Mouse (Mus musculus) forebrain, embryonic 13.5 days (tissue): ENCODE measurements around the gene Olfr845. TPM values are rescaled to one million over a fixed set of nuclear protein-coding genes. Genes with fewer than 3 reads are reported as not detected.

Experiments used
- ATAC-seq: fragments of 200-750 bp; cut with Nextera tagmentation; 2 replicates; pipeline ENCODE4 v1.8.0; 2017
- H3K27ac ChIP-seq: fragments of 300-500 bp; sonication (generic); 2 replicates; pipeline ENCODE4 v1.5.1; 2015; ENCODE audit warnings: inconsistent platforms, mild to moderate bottlenecking, moderate library complexity
- H3K27me3 ChIP-seq: fragments of 300-500 bp; sonication (generic); 2 replicates; pipeline ENCODE4 v1.6.1; 2015; ENCODE audit warnings: mild to moderate bottlenecking, inconsistent platforms
- H3K36me3 ChIP-seq: fragments of 300-500 bp; sonication (generic); 2 replicates; pipeline ENCODE4 v1.6.1; 2015; ENCODE audit warnings: mild to moderate bottlenecking, inconsistent platforms; ENCODE audit not compliant: poor library complexity, severe bottlenecking
- H3K4me1 ChIP-seq: fragments of 300-500 bp; sonication (generic); 2 replicates; pipeline ENCODE4 v1.6.1; 2015; ENCODE audit warnings: inconsistent platforms
- H3K4me2 ChIP-seq: fragments of 300-500 bp; sonication (generic); 2 replicates; pipeline ENCODE4 v1.6.1; 2015; ENCODE audit warnings: inconsistent platforms, mild to moderate bottlenecking, moderate library complexity
- H3K4me3 ChIP-seq: fragments of 300-500 bp; sonication (generic); 2 replicates; pipeline ENCODE4 v1.5.1; 2015; ENCODE audit warnings: mild to moderate bottlenecking, inconsistent platforms
- H3K9ac ChIP-seq: fragments of 300-500 bp; sonication (generic); 2 replicates; pipeline ENCODE4 v1.6.1; 2015; ENCODE audit warnings: mild to moderate bottlenecking, inconsistent platforms
- H3K9me3 ChIP-seq: fragments of 300-500 bp; sonication (generic); replicated peaks from 2 replicates; pipeline ENCODE4 v1.6.1; 2016; ENCODE audit warnings: inconsistent platforms
- WGBS: fragments of 180-500 bp; shearing (Covaris S2); methylation state at CpG from one replicate; pipeline ENCODE4 v1.1.7; 2015; 5-methylcytosine and 5-hydroxymethylcytosine counted together
- polyA plus RNA-seq: library from polyadenylated mRNA; unstranded; fragments of >200 nt; fragmentation: Nextera tagmentation; extraction: Ambion mirVana; gene quantifications from 2 replicates; pipeline ENCODE4 v1.2.1, GENCODE M21; 2015

The Olfr845 gene
- not detected in 2 replicates for polyA plus RNA-seq

DNA sequence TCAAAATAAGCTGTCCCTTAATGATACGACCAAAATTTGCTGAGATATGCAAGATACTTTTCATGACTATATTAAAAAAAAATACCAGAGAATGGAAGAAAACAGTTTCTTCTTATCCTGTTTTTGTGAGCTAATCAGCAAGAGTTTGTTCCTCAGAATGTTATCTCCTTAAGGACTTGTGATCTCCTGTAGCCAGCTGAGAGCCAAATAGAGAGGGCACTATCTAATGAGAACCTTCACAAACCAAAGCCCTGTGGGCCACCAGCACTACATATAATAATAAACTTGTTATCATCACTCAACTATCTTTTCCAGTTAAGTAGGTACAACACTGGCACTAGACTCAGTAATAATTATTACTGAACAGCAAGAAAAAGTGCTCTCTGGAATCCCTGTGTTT lies at the start of gene Olfr845:
Olfr845 (plus strand) TSS at position 301 of the 400 bp plus-strand sequence.
- no peaks in the 10 kb centered on the region for H3K4me1 ChIP-seq
- 66% methylated on average over 1 of the region's 1 CpGs for WGBS
- H3K36me3 ChIP-seq: no peaks in the 10 kb centered on the region
- no peaks in the 10 kb centered on the region for H3K27me3 ChIP-seq
- ATAC-seq: no peak
- H3K9ac ChIP-seq: no peak within 1 kb of the TSS
- no peak within 1 kb of the TSS for H3K4me3 ChIP-seq
- no peak within 1 kb of the TSS for H3K4me2 ChIP-seq
- H3K9me3 ChIP-seq: peaks cover 7% of the 10 kb centered on the region
- H3K27ac ChIP-seq: no peak within 1 kb of the TSS

DNA sequence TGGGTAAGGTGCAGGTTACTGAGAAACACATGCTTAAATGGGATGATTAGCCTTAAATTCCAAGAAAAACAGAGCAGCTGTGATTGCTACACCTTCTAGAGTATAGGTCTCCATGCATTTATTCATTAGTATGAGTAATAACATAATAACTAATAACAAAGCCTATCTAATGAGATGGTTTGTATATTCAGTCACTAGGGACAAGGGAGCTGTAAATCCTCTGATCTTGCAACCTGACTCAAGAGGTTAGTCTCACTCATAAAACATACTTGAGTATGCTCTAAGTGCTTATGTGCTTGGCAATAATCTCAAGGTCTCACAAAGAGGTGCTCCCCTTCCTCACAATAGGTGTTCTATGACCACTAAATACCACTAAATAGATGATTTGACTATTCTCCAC lies 20.2 kb upstream of the Olfr845 start, which contains the start of gene Olfr844:
Olfr844 (plus strand) TSS at position 301 of the 400 bp plus-strand sequence.
- no peaks in the 10 kb centered on the region for H3K36me3 ChIP-seq
- ATAC-seq: no peak
- H3K9ac ChIP-seq: no peak within 1 kb of the TSS
- no peak within 1 kb of the TSS for H3K4me2 ChIP-seq
- no peak within 1 kb of the TSS for H3K27ac ChIP-seq
- H3K27me3 ChIP-seq: no peaks in the 10 kb centered on the region
- H3K9me3 ChIP-seq: peaks cover 24% of the 10 kb centered on the region
- H3K4me1 ChIP-seq: no peaks in the 10 kb centered on the region
- no peak within 1 kb of the TSS for H3K4me3 ChIP-seq

DNA sequence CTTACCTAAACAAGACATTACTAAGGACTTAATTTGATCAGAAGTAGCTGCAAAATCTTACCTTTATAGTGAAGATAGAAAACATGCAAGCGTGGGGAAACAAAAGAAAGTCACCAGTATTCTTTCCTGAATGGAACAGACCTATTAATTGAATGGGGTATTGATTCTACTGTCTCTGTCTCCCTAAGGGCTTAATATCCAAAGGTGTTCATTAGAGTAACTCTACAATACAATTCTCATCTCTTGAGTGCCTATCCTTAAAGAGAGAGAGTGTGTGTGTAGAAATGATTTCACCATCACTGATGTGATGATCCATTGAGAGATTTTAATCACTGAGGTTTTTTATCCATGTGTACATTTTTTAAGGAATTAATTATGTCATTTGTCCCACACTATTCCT lies 27.6 kb downstream of the Olfr845 start, which contains the start of gene Olfr846:
Olfr846 (minus strand) TSS at position 101 of the 400 bp plus-strand sequence.
- H3K27me3 ChIP-seq: no peaks in the 10 kb centered on the region
- no peak within 1 kb of the TSS for H3K4me2 ChIP-seq
- WGBS: 48% methylated on average over 1 of the region's 1 CpGs
- peaks cover 7% of the 10 kb centered on the region for H3K9me3 ChIP-seq
- H3K4me1 ChIP-seq: no peaks in the 10 kb centered on the region
- no peak within 1 kb of the TSS for H3K9ac ChIP-seq
- no peak within 1 kb of the TSS for H3K4me3 ChIP-seq
- no peak for ATAC-seq
- H3K27ac ChIP-seq: no peak within 1 kb of the TSS
- no peaks in the 10 kb centered on the region for H3K36me3 ChIP-seq

DNA sequence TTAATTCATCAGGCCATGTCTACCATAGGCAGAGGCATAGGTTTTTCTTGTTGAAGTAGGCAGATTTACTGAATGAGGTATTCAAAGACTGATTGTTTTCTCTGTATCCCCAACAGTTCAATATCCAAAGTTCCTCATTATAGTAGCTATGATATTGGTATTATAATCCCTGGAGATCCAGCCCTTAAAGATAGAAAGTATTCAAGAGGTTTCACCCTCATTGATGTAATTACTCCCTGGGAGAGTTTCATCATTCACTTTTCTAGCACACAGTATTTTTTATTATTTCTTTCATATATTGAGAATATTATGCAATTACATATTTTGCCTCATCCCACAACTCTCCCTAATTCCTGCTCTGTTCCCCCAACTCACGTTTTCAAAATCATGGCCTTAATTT lies 42.3 kb downstream of the Olfr845 start, which contains the start of gene Olfr847:
Olfr847 (minus strand) TSS at position 101 of the 400 bp plus-strand sequence.
- no peak for ATAC-seq
- H3K27me3 ChIP-seq: no peaks in the 10 kb centered on the region
- H3K4me2 ChIP-seq: no peak within 1 kb of the TSS
- no peak within 1 kb of the TSS for H3K9ac ChIP-seq
- WGBS: 62% methylated on average over 1 of the region's 1 CpGs
- H3K36me3 ChIP-seq: no peaks in the 10 kb centered on the region
- H3K27ac ChIP-seq: no peak within 1 kb of the TSS
- peaks cover 5% of the 10 kb centered on the region; the same call in 1 of the 2 replicates for H3K9me3 ChIP-seq
- H3K4me1 ChIP-seq: no peaks in the 10 kb centered on the region
- no peak within 1 kb of the TSS for H3K4me3 ChIP-seq

Other genes starting within 250 kb of the Olfr845 start
- gene Olfr836, start 216.1 kb upstream of the Olfr845 start, polyA plus RNA-seq: not detected in 2 replicates
- gene Olfr837, start 200.1 kb upstream of the Olfr845 start, polyA plus RNA-seq: not detected in 2 replicates
- not detected in 2 replicates for gene Olfr839-ps1, start 159.1 kb upstream of the Olfr845 start, polyA plus RNA-seq
- gene Olfr843, start 84.5 kb upstream of the Olfr845 start, polyA plus RNA-seq: not detected in 2 replicates
- not detected in 2 replicates for gene Olfr844, start 20.1 kb upstream of the Olfr845 start, polyA plus RNA-seq
- gene Olfr846, start 27.5 kb downstream of the Olfr845 start, polyA plus RNA-seq: not detected in 2 replicates
- gene Olfr847, start 42.2 kb downstream of the Olfr845 start, polyA plus RNA-seq: not detected in 2 replicates
- gene Olfr849, start 103.8 kb downstream of the Olfr845 start, polyA plus RNA-seq: not detected in 2 replicates
- gene Olfr850, start 141.8 kb downstream of the Olfr845 start, polyA plus RNA-seq: not detected in 2 replicates
- not detected in 2 replicates for gene Olfr851, start 156.8 kb downstream of the Olfr845 start, polyA plus RNA-seq
- not detected in 2 replicates for gene Olfr853, start 204.6 kb downstream of the Olfr845 start, polyA plus RNA-seq
- not detected in 2 replicates for gene Olfr854, start 230.9 kb downstream of the Olfr845 start, polyA plus RNA-seq
- not detected in 2 replicates for gene Olfr855, start 246.2 kb downstream of the Olfr845 start, polyA plus RNA-seq